Mouse (Mus musculus): ENCODE measurements at regions not wholly inside any gene's neighbourhood (a gene's known extent, or its start where the extent isn't known, plus 50 kb on each side); places are given as distances from the start of the nearest gene placed in this dataset.

DNA sequence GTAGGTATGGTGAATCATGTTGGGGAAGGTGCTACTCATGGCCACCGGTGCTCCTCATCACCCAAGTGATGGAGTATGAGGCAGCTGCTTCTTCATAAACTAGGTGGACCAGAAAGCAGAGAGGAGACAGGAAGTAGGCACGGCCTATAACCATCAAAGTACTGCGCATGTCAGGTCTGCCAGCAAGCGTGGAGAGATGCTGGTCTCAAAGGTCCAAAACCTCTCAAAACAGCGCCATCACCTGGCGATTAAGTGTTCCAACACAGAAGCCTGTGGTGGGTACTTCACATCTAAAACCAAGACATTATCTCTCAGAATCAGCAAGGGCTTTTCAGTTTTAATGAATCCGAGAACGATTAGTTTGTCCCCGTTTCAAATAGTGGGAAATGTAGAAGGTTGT lies 103.1 kb upstream of the Tmpo start:
- TF ChIP-seq EP300 (IDR thresholded peaks at IDR 0.05; ENCODE audit: insufficient read depth, low read depth, low read length) (no peak), CTCF (IDR thresholded peaks at IDR 0.05; ENCODE audit: low read depth, low read length) (no peak)

Measured in ES-Bruce4 (cell line).